Mouse (Mus musculus) kidney, embryonic 14.5 days (tissue): ENCODE measurements around the gene Vma21-ps. TPM values are rescaled to one million over a fixed set of nuclear protein-coding genes. Genes with fewer than 3 reads are reported as not detected.
"Not testable (repeated sequence)": the region's sequence is repeated elsewhere in the genome, so short reads cannot be mapped to it uniquely, and the experiment has no call there.

Experiments
- ATAC-seq: fragments of 200-750 bp; cut with Nextera tagmentation; 2 replicates; pipeline ENCODE4 v1.8.0; 2017; ENCODE audit warnings: moderate number of reproducible peaks, mild to moderate bottlenecking, moderate TSS enrichment, moderate library complexity; ENCODE audit not compliant: low FRiP score, low TSS enrichment
- H3K27ac ChIP-seq: fragments of 300-500 bp; sonication (generic); 2 replicates; pipeline ENCODE4 v1.5.1; 2014; ENCODE audit warnings: low read depth, mild to moderate bottlenecking, low read length, moderate library complexity, mixed read lengths
- H3K27me3 ChIP-seq: fragments of 300-500 bp; sonication (generic); 2 replicates; pipeline ENCODE4 v1.6.1; 2014; ENCODE audit warnings: mild to moderate bottlenecking, low read length; ENCODE audit not compliant: control insufficient read depth, insufficient read depth
- H3K36me3 ChIP-seq: fragments of 300-500 bp; sonication (generic); 2 replicates; pipeline ENCODE4 v1.6.1; 2014; ENCODE audit warnings: low read length, mixed read lengths; ENCODE audit not compliant: control insufficient read depth, insufficient read depth
- H3K4me1 ChIP-seq: fragments of 300-500 bp; sonication (generic); 2 replicates; pipeline ENCODE4 v1.6.1; 2014; ENCODE audit warnings: low read length, mixed read lengths; ENCODE audit not compliant: control insufficient read depth, insufficient read depth
- H3K4me2 ChIP-seq: fragments of 300-500 bp; sonication (generic); replicated peaks from 2 replicates; pipeline ENCODE4 v1.6.1; 2014; ENCODE audit warnings: low read depth, mild to moderate bottlenecking, low read length
- H3K4me3 ChIP-seq: fragments of 300-500 bp; sonication (generic); 2 replicates; pipeline ENCODE4 v1.5.1; 2014; ENCODE audit warnings: mild to moderate bottlenecking, low read length
- H3K9ac ChIP-seq: fragments of 300-500 bp; sonication (generic); 2 replicates; pipeline ENCODE4 v1.6.1; 2014; ENCODE audit warnings: low read depth, mild to moderate bottlenecking, low read length, moderate library complexity
- H3K9me3 ChIP-seq: fragments of 300-500 bp; sonication (generic); 2 replicates; pipeline ENCODE4 v1.6.1; 2016; ENCODE audit warnings: low read length; ENCODE audit not compliant: control insufficient read depth
- WGBS: fragments of 180-500 bp; shearing (Covaris S2); extraction: QIAGEN DNeasy Blood & Tissue Kit; methylation state at CpG from one replicate; pipeline ENCODE4 v1.1.7; 2014; 5-methylcytosine and 5-hydroxymethylcytosine counted together
- polyA plus RNA-seq: library from polyadenylated mRNA; unstranded; fragments of >200 nt; fragmentation: Nextera tagmentation; extraction: Ambion mirVana; gene quantifications from 2 replicates; pipeline ENCODE4 v1.2.1, GENCODE M21; 2014

Vma21-ps gene
- not detected in 2 replicates for polyA plus RNA-seq

DNA sequence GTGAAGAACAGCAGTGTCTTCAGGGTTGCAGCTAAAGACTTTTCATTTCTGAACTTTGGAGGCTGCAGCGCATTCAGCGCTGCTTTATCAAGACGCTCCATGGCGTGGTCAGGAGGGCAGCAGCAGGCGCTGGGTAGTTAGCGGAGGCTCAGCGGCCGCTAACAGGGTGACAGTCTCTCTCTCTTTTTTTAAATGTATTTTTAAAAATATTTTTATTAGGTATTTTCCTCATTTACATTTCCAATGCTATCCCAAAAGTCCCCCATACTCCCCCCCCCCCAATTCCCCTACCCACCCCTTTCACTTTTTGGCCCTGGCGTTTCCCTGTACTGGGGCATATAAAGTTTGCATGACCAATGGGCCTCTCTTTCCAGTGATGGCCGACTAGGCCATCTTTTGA lies at the start of gene Vma21-ps:
Gene Vma21-ps, minus strand, starts transcription at position 101 of the 400 bp plus-strand sequence.
- H3K36me3 ChIP-seq, H3K4me1 ChIP-seq, H3K4me3 ChIP-seq, H3K9me3 ChIP-seq, H3K27me3 ChIP-seq, H3K4me2 ChIP-seq, H3K27ac ChIP-seq, H3K9ac ChIP-seq, ATAC-seq: not testable (repeated sequence)
- WGBS: 99% methylated on average over 10 of the region's 10 CpGs

DNA sequence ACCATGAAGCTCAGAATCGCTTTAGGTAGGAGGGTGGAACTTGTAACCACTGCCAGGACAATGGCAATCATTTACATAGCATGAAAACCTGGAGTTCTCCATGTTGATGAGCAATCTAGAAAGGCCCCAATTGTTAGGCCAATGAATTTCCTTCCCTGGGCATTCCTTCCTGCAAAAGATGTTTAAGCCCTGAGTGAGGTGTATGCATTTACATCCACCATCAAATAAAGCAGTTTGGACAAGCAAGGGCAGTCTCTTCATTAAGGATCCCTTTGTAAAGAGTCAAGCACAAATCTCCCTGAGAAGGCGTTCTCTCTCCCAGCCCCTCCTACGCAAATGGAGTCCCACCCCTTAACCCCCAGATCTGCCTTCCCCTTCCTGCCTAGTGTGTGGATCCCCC lies 46.0 kb upstream of the Vma21-ps start:
- no peaks in the 10 kb centered on the region for H3K9me3 ChIP-seq
- H3K36me3 ChIP-seq: no peaks in the 10 kb centered on the region
- no peak overlapping the region for H3K9ac ChIP-seq
- 83% methylated on average over 3 of the region's 3 CpGs for WGBS
- no peak overlapping the region for H3K27ac ChIP-seq
- H3K4me2 ChIP-seq: no peak overlapping the region
- H3K27me3 ChIP-seq: no peaks in the 10 kb centered on the region
- ATAC-seq: no peak
- no peaks in the 10 kb centered on the region for H3K4me1 ChIP-seq
- H3K4me3 ChIP-seq: no peak overlapping the region

DNA sequence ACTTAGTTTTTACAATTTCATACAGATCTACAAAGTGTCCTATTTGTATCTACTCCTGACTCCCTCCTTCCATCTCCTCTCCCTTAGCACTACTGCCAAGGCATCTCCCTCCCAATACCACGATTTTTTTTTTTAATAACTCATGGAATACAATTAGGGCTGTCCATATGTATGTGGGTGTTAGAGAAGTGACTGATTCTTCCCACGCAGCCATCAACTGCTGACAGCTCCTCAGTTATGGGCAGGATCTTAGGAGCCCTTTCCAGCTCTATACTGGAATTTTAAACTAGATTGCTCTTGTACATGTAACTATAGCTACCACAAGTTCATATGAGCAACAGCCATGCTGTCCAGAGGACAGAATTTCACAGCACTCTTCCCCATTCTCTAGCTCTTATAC lies 33.6 kb upstream of the Vma21-ps start:
- H3K4me1 ChIP-seq: no peaks in the 10 kb centered on the region
- no peak for ATAC-seq
- H3K36me3 ChIP-seq: no peaks in the 10 kb centered on the region
- H3K4me2 ChIP-seq: no peak overlapping the region
- H3K9me3 ChIP-seq: no peaks in the 10 kb centered on the region
- WGBS: 84% methylated on average over 2 of the region's 2 CpGs
- H3K9ac ChIP-seq: no peak overlapping the region
- no peak overlapping the region for H3K4me3 ChIP-seq
- H3K27ac ChIP-seq: no peak overlapping the region
- no peaks in the 10 kb centered on the region for H3K27me3 ChIP-seq

DNA sequence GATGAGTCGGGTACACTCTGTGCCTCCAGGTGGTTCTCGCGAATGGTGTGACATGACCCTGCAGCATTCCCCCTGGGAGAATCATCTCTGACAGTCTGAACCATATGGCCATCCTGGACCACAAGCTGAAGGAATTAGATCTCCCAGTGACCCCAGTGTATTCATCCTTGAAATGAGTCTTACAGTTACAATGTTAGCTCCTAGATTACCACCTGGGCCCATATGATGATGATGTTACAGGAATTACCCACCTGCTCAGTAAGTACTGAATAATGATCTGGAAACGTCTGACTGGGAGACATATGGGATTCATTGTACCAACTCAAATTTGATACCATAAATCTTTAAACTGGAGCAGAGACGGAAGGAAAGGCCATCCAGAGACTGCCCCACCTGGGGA lies 29.4 kb upstream of the Vma21-ps start:
- H3K4me1 ChIP-seq: no peaks in the 10 kb centered on the region
- no peaks in the 10 kb centered on the region for H3K36me3 ChIP-seq
- no peaks in the 10 kb centered on the region for H3K9me3 ChIP-seq
- H3K27me3 ChIP-seq: no peaks in the 10 kb centered on the region
- WGBS: 61% methylated on average over 5 of the region's 5 CpGs
- no peak overlapping the region for H3K27ac ChIP-seq
- ATAC-seq: no peak
- no peak overlapping the region for H3K4me2 ChIP-seq
- no peak overlapping the region for H3K4me3 ChIP-seq
- no peak overlapping the region for H3K9ac ChIP-seq

DNA sequence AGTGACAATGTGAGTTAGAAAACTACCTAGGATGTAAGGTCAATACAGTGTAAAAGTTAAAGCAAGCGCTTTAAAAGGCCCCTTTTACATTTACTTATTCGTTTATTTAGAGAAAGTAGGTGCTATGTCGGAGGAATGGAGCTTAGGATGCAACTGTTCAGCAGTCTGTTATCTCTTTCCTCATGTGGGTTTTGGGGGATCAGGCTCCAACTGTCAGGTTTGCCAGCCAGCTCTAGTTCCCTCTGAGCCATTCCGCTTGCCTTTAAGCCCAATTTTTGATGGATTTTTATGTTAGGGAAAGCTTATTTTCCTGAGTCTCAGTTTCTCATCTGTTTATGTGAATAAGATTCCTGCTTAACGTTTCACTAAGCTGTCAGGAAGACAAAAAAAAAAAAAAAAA lies 22.3 kb upstream of the Vma21-ps start:
- no peak overlapping the region for H3K9ac ChIP-seq
- no peaks in the 10 kb centered on the region for H3K36me3 ChIP-seq
- H3K4me1 ChIP-seq: no peaks in the 10 kb centered on the region
- no peak overlapping the region for H3K27ac ChIP-seq
- no peak overlapping the region for H3K4me3 ChIP-seq
- H3K27me3 ChIP-seq: no peaks in the 10 kb centered on the region
- WGBS: 86% methylated on average over 5 of the region's 5 CpGs
- H3K9me3 ChIP-seq: no peaks in the 10 kb centered on the region
- H3K4me2 ChIP-seq: no peak overlapping the region
- no peak for ATAC-seq

DNA sequence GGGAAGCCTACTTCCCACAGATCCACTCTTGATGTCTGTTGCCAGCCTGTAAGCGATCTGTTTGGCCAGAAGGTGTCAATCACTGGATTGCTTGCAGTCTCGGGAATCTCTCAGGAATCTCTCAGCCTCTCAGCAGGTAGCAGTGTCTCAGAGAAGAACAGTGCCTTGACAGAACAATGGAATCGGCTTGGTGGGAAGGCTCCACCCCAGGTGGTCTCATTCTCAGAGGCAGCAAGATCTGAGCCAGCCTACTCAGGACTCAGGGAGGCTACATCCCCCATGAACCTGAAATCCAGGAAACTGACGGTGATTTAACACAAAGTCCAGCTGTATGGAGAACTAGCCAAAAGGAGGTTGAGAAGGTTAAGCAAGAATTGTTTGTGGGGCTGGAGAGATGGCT lies 20.5 kb upstream of the Vma21-ps start:
- Histone ChIP-seq H3K27ac (no peak overlapping the region), H3K4me3 (no peak overlapping the region), H3K27me3 (no peaks in the 10 kb centered on the region), H3K36me3 (no peaks in the 10 kb centered on the region), H3K9me3 (no peaks in the 10 kb centered on the region), H3K4me1 (no peaks in the 10 kb centered on the region), H3K4me2 (no peak overlapping the region), H3K9ac (no peak overlapping the region)
- no peak for ATAC-seq
- WGBS: 16% methylated on average over 4 of the region's 4 CpGs

DNA sequence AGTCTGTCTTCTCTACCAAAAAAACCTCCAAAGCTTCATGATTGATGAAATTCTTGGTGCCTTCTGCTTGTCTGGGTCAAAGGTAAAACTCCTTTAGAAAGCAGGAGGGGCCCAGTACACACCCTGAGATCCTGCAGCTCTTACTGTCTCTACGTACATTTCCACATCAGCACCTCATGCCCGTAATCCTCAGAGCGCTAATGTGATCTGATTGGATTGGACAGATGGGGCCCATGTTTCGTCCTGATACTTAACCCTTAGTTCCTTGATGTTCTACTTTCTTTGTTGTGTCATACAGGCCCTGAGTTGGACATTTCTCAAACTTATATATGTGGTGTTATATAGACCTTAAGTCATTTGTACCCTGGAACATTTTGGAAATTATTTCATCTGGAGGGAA lies 9.6 kb downstream of the Vma21-ps start:
- no peaks in the 10 kb centered on the region for H3K4me1 ChIP-seq
- no peak overlapping the region for H3K4me2 ChIP-seq
- no peaks in the 10 kb centered on the region for H3K9me3 ChIP-seq
- H3K27me3 ChIP-seq: no peaks in the 10 kb centered on the region
- peaks cover 32% of the 10 kb centered on the region; the same call in 1 of the 2 replicates for H3K36me3 ChIP-seq
- WGBS: 94% methylated on average over 4 of the region's 4 CpGs
- no peak overlapping the region for H3K4me3 ChIP-seq
- no peak overlapping the region for H3K27ac ChIP-seq
- no peak overlapping the region for H3K9ac ChIP-seq
- no peak for ATAC-seq

DNA sequence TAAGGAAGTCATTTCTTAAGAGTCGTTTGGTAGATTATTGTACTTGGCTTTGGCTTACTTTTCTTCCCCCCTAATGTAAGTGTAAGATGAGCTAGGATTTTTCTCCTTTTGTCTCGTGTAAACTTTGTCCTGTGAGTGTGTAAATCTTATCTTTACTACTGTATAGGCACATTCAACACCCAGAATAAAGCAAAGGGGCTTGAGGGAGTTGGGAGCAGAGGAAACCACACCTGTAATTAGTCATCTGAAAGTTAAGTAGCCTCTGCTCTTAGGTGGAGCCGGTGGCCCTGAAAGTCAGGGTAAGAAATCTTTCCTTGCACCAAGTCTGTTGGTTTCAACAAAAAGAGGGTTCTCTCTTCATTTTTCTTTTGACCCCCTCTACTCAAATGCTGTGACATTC lies 23.6 kb downstream of the Vma21-ps start:
- 61% methylated on average over 3 of the region's 3 CpGs for WGBS
- no peak for ATAC-seq

DNA sequence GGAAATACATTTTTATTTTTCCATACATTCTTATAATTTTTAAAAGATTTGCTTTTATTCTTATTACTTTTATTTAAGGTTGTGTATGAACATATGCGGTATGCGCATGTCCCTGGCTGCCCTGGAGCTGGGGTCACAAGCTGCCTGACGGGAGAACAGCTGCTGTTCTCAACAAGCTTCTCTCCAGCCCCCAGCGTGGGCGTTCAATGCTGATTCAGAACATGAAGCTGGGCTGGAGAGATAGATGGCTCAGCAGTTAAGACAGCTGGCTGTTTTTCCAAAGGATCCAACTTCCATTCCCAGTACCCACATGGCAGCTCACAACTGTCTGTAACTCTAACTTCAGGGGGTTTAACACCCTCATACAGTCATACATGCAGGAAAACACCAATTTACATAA lies 35.7 kb downstream of the Vma21-ps start:
- H3K9ac ChIP-seq: no peak overlapping the region
- WGBS: 89% methylated on average over 5 of the region's 5 CpGs
- peaks cover 58% of the 10 kb centered on the region for H3K36me3 ChIP-seq
- H3K27ac ChIP-seq: no peak overlapping the region
- H3K4me2 ChIP-seq: no peak overlapping the region
- no peak for ATAC-seq
- no peak overlapping the region for H3K4me3 ChIP-seq
- no peaks in the 10 kb centered on the region for H3K27me3 ChIP-seq
- no peaks in the 10 kb centered on the region for H3K4me1 ChIP-seq
- no peaks in the 10 kb centered on the region for H3K9me3 ChIP-seq

More for the DNA sequence above, 23.6 kb downstream of the Vma21-ps start:
- H3K27ac ChIP-seq: no peak overlapping the region
- H3K27me3 ChIP-seq: no peaks in the 10 kb centered on the region
- no peaks in the 10 kb centered on the region for H3K4me1 ChIP-seq
- no peak overlapping the region for H3K4me2 ChIP-seq
- no peak overlapping the region for H3K9ac ChIP-seq
- H3K4me3 ChIP-seq: no peak overlapping the region
- peaks cover 65% of the 10 kb centered on the region for H3K36me3 ChIP-seq
- H3K9me3 ChIP-seq: no peaks in the 10 kb centered on the region

DNA sequence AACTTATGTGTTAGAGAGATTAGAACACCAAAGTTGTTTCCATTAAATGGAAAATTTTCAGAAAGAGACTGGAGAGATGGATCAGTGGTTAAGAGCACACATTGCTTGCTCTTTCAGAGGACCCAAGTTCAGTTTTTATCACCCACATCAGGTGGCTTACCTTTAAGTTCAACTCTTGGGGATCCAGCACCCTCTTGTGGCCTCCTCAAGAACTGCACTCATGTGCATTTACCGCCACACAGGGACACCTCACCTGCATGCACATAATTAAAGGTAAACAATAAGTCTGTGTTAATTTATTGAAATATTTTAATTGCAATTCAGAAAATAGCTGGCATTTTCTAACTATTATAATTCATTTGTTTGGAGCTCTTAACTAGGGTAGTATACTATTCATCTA lies 37.3 kb downstream of the Vma21-ps start:
- Histone ChIP-seq H3K9ac (no peak overlapping the region), H3K27me3 (no peaks in the 10 kb centered on the region), H3K4me3 (no peak overlapping the region), H3K36me3 (peaks cover 69% of the 10 kb centered on the region), H3K4me1 (no peaks in the 10 kb centered on the region), H3K4me2 (no peak overlapping the region), H3K27ac (no peak overlapping the region), H3K9me3 (no peaks in the 10 kb centered on the region)
- no peak for ATAC-seq
- 97% methylated on average over 1 of the region's 1 CpGs for WGBS
